Mouse (Mus musculus): ENCODE results near the gene Necab3. TPM values are rescaled to one million over a fixed set of nuclear protein-coding genes. Genes with fewer than 3 reads are reported as not detected.

Gene Necab3
- polyA plus RNA-seq, 1 experiment from 2014 or later: 11.6 TPM

- no peak for ATAC-seq (ENCODE audit: low FRiP score)
- Histone ChIP-seq H3K4me3 (no peak overlapping the region), H3K27ac (0 out of 2 replicates have a peak overlapping the region, but pooled peaks have one; percentile 18), H3K27me3 (no peaks in the 10 kb centered on the region), H3K4me2 (replicated peaks) (no peak overlapping the region), H3K4me1 (peaks cover 1% of the 10 kb centered on the region; the same call in 1 of the 2 replicates), H3K9ac (no peak overlapping the region), H3K36me3 (peaks cover 46% of the 10 kb centered on the region), H3K9me3 (replicated peaks) (no peaks in the 10 kb centered on the region)
- 48% methylated on average over 3 of the region's 3 CpGs for WGBS
These were observed 25.8 kb downstream of the Necab3 start for GRCm38 (mm10) chr2:154532888-154533287.

DNA sequence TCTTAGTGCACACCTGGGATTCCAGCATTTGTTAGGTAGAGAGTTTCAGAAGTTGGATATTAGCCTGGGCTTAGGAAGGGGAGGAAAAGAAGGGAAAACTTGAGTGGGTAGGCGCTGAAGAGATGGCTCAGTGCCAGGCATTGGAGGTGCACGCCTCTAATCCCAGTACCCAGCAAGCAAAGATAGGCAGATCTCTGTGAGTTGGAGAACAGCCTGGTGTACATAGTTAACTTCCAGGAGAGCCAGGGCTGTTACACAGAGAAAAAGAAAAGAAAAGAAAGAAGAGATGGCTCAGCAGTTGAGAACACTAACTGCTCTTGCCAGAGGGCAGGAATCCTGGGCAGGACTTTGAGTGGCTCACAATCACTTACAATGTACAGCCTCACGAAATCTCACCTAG lies 32.2 kb downstream of the Necab3 start:
- Histone ChIP-seq H3K4me1 (no peaks in the 10 kb centered on the region), H3K36me3 (peaks cover 64% of the 10 kb centered on the region), H3K4me3 (no peak overlapping the region), H3K27ac (no peak overlapping the region), H3K9me3 (replicated peaks) (no peaks in the 10 kb centered on the region), H3K27me3 (no peaks in the 10 kb centered on the region), H3K4me2 (replicated peaks) (no peak overlapping the region), H3K9ac (no peak overlapping the region)
- 84% methylated on average over 3 of the region's 3 CpGs for WGBS
- no peak for ATAC-seq (ENCODE audit: low FRiP score)

GRCm38 (mm10) chr2:154525285-154525684 lies 33.4 kb downstream of the Necab3 start:
- no peak overlapping the region for H3K4me3 ChIP-seq
- H3K9me3 ChIP-seq (replicated peaks): no peaks in the 10 kb centered on the region
- WGBS: 90% methylated on average over 2 of the region's 2 CpGs
- no peaks in the 10 kb centered on the region for H3K4me1 ChIP-seq
- no peak overlapping the region for H3K27ac ChIP-seq
- peaks cover 57% of the 10 kb centered on the region for H3K36me3 ChIP-seq
- H3K4me2 ChIP-seq (replicated peaks): no peak overlapping the region
- ATAC-seq (ENCODE audit: low FRiP score): no peak
- no peak overlapping the region for H3K9ac ChIP-seq
- H3K27me3 ChIP-seq: no peaks in the 10 kb centered on the region

DNA sequence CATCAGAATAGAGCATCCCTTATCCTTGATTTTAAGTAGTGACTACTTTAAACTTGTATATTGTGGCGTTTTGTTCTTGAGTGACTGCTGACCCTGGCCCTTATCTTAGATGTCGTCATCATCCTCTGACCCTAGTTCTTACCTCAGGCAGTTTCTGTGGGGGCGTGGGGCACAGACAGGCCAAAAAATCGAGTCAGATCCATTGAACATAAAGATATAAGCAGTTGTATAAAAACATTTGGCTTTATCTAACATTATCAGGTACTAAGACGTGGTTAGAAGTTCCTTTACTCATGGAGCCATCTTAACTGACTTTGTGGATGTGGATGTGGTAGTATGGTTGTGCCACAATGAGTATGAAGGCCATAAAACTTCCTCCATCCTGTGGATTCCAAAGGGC lies 36.4 kb downstream of the Necab3 start:
- Histone ChIP-seq H3K27me3 (no peaks in the 10 kb centered on the region), H3K27ac (no peak overlapping the region), H3K9me3 (replicated peaks) (no peaks in the 10 kb centered on the region), H3K36me3 (peaks cover 55% of the 10 kb centered on the region), H3K4me3 (no peak overlapping the region), H3K4me1 (no peaks in the 10 kb centered on the region), H3K4me2 (replicated peaks) (no peak overlapping the region), H3K9ac (no peak overlapping the region)
- WGBS: 95% methylated on average over 5 of the region's 5 CpGs
- ATAC-seq (ENCODE audit: low FRiP score): no peak

DNA sequence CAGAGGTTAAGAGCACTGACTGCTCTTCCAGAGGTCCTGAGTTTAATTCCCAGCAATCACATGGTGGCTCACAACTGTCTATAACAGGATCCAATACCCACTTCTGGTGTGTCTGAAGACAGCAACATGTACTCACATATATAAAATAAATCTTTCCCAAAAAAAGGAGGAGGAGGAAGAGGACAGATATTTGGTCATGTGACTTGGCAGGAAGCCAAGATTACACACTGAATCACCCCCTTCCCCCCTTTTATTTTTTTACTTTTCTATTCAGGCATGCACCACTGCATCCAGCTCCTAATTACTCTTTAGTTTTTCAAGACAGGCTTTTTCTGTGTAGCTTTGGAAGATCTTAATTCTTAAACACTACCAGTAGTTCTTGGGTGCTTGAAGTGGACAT lies 37.2 kb downstream of the Necab3 start:
- H3K36me3 ChIP-seq: peaks cover 56% of the 10 kb centered on the region
- no peaks in the 10 kb centered on the region for H3K4me1 ChIP-seq

GRCm38 (mm10) chr2:154517424-154517823 lies 41.3 kb downstream of the Necab3 start:
- 95% methylated on average over 5 of the region's 5 CpGs for WGBS
- no peaks in the 10 kb centered on the region for H3K27me3 ChIP-seq
- H3K9ac ChIP-seq: no peak overlapping the region
- H3K9me3 ChIP-seq (replicated peaks): no peaks in the 10 kb centered on the region
- H3K4me1 ChIP-seq: no peaks in the 10 kb centered on the region
- peaks cover 29% of the 10 kb centered on the region for H3K36me3 ChIP-seq
- H3K4me3 ChIP-seq: no peak overlapping the region
- ATAC-seq (ENCODE audit: low FRiP score): no peak
- no peak overlapping the region for H3K4me2 ChIP-seq (replicated peaks)
- no peak overlapping the region for H3K27ac ChIP-seq

More for the DNA sequence above, 37.2 kb downstream of the Necab3 start:
- H3K9me3 ChIP-seq (replicated peaks): no peaks in the 10 kb centered on the region
- no peak overlapping the region for H3K4me3 ChIP-seq
- H3K9ac ChIP-seq: no peak overlapping the region
- no peak for ATAC-seq (ENCODE audit: low FRiP score)
- no peak overlapping the region for H3K4me2 ChIP-seq (replicated peaks)
- no peaks in the 10 kb centered on the region for H3K27me3 ChIP-seq
- no peak overlapping the region for H3K27ac ChIP-seq

GRCm38 (mm10) chr2:154516944-154517343 lies 41.7 kb downstream of the Necab3 start:
- H3K36me3 ChIP-seq: peaks cover 31% of the 10 kb centered on the region
- no peaks in the 10 kb centered on the region for H3K9me3 ChIP-seq (replicated peaks)
- H3K4me1 ChIP-seq: no peaks in the 10 kb centered on the region
- ATAC-seq (ENCODE audit: low FRiP score): no peak
- no peak overlapping the region for H3K4me2 ChIP-seq (replicated peaks)
- H3K9ac ChIP-seq: no peak overlapping the region
- H3K4me3 ChIP-seq: no peak overlapping the region
- 94% methylated on average over 3 of the region's 3 CpGs for WGBS
- no peak overlapping the region for H3K27ac ChIP-seq
- no peaks in the 10 kb centered on the region for H3K27me3 ChIP-seq

DNA sequence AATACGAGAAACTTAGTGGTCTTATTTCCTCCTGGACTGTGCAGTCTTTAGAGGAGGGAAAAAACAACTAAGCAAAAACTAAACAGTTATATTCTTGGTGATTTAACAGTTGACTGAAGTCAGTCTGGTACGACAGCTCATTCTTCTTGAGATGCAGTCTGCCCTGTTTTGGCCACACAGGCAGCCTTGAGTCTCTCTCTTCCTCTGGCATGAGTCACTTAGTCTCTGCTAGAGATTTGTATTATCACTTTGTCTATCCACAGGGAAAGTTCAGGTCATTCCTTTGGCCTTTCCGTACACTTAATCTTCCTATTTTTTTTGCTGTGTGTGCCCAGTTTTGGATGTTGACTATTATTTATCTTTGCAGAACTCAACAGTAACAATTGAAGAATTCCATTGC lies 48.5 kb downstream of the Necab3 start:
- whole genome bisulfite sequencing: 92% methylated on average over 3 of the region's 3 CpGs
- ATAC-seq (ENCODE audit: low FRiP score): no peak

DNA sequence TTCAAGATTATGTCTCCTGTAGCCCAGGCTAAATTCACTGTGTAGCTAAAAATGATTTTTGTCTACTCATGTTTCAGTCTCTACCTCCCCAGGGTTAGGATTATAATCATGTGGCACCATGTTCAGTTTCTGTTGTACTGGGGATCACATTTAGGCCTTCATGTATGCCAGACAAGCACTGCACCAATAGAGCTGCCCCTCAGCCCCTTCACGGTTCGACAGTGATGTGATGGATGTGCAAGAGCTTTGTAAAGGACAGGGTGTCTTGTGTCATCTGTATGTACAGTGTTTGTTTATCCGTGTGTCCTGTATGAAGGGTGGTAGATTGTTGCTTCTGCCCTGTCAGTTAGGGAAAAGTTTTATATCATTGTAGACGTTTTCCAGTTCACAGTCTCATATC lies 50.2 kb downstream of the Necab3 start:
- 85% methylated on average over 4 of the region's 4 CpGs for WGBS

More for the DNA sequence above, 48.5 kb downstream of the Necab3 start:
- Histone ChIP-seq H3K4me1 (0 out of 2 replicates have a peak, but pooled peaks cover 2% of the 10 kb centered on the region), H3K9me3 (replicated peaks) (no peaks in the 10 kb centered on the region), H3K36me3 (peaks cover 30% of the 10 kb centered on the region), H3K4me3 (no peak overlapping the region), H3K4me2 (replicated peaks) (no peak overlapping the region), H3K27me3 (no peaks in the 10 kb centered on the region), H3K9ac (no peak overlapping the region), H3K27ac (no peak overlapping the region)

GRCm38 (mm10) chr2:154507566-154508283 lies 51.0 kb downstream of the Necab3 start:
- 77% methylated on average over 9 of the region's 9 CpGs for WGBS
- Histone ChIP-seq H3K4me1 (0 out of 2 replicates have a peak, but pooled peaks cover 2% of the 10 kb centered on the region), H3K27me3 (no peaks in the 10 kb centered on the region), H3K4me3 (no peak overlapping the region), H3K9me3 (replicated peaks) (no peaks in the 10 kb centered on the region), H3K36me3 (peaks cover 37% of the 10 kb centered on the region), H3K9ac (no peak overlapping the region), H3K27ac (no peak overlapping the region), H3K4me2 (replicated peaks) (no peak overlapping the region)
- ATAC-seq (ENCODE audit: low FRiP score): no peak

More for the DNA sequence above, 50.2 kb downstream of the Necab3 start:
- no peak overlapping the region for H3K27ac ChIP-seq
- H3K36me3 ChIP-seq: peaks cover 34% of the 10 kb centered on the region
- no peak for ATAC-seq (ENCODE audit: low FRiP score)
- no peak overlapping the region for H3K9ac ChIP-seq
- H3K27me3 ChIP-seq: no peaks in the 10 kb centered on the region
- H3K4me1 ChIP-seq: 0 out of 2 replicates have a peak, but pooled peaks cover 2% of the 10 kb centered on the region
- H3K4me2 ChIP-seq (replicated peaks): no peak overlapping the region
- no peak overlapping the region for H3K4me3 ChIP-seq
- H3K9me3 ChIP-seq (replicated peaks): no peaks in the 10 kb centered on the region

DNA sequence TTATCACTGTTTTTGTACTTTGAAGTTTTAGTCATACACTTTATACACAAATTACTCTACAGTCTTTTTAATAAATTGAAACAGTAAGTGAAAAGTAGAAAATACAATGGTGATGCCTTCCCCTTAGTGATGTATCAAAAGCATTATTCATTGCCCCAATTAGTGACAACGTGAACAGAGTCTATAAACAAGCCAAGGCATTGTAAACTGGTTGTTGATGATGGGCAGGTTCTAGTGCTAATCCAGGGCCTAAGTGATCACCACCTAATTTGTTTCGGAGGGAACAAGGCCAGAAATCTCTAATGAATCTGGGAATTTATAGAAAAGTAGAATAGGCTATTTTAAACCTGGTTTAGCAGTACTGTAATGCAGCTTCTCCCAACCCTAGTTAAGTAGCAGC lies 51.6 kb downstream of the Necab3 start:
- Histone ChIP-seq H3K36me3 (peaks cover 36% of the 10 kb centered on the region), H3K9me3 (replicated peaks) (no peaks in the 10 kb centered on the region), H3K4me2 (replicated peaks) (no peak overlapping the region), H3K4me3 (no peak overlapping the region), H3K27me3 (no peaks in the 10 kb centered on the region), H3K27ac (no peak overlapping the region), H3K9ac (no peak overlapping the region), H3K4me1 (0 out of 2 replicates have a peak, but pooled peaks cover 2% of the 10 kb centered on the region)
- WGBS: 86% methylated on average over 2 of the region's 2 CpGs
- ATAC-seq (ENCODE audit: low FRiP score): no peak

DNA sequence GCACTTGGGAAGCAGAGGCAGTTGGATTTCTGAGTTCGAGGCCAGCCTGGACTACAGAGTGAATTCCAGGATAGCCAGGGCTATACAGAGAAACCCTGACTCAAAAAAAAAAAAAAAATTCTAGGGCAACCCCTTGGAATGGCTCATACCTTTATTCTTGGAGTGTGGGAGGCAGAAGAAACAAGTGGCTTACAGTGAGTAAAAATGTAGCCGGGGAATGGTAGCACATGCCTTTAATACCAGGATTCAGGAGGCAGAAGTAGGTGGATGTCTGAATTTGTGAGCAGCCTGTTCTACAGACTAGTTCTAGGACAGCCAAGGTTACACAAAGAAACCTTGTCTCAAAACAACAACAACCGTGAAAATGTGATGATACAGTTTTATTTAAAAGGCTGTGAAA lies 57.9 kb downstream of the Necab3 start:
- no peak for ATAC-seq (ENCODE audit: low FRiP score)
- no peaks in the 10 kb centered on the region for H3K27me3 ChIP-seq
- peaks cover 13% of the 10 kb centered on the region; the same call in 1 of the 2 replicates for H3K36me3 ChIP-seq
- H3K4me2 ChIP-seq (replicated peaks): no peak overlapping the region
- no peaks in the 10 kb centered on the region for H3K9me3 ChIP-seq (replicated peaks)
- no peak overlapping the region for H3K9ac ChIP-seq
- 93% methylated on average over 3 of the region's 3 CpGs for WGBS
- no peak overlapping the region for H3K27ac ChIP-seq
- peaks cover 3% of the 10 kb centered on the region; the same call in 1 of the 2 replicates for H3K4me1 ChIP-seq
- no peak overlapping the region for H3K4me3 ChIP-seq

- Histone ChIP-seq H3K4me3 (no peak overlapping the region), H3K27ac (no peak overlapping the region), H3K27me3 (no peaks in the 10 kb centered on the region), H3K4me2 (replicated peaks) (no peak overlapping the region), H3K9me3 (replicated peaks) (no peaks in the 10 kb centered on the region), H3K4me1 (peaks cover 3% of the 10 kb centered on the region; the same call in 1 of the 2 replicates), H3K9ac (no peak overlapping the region), H3K36me3 (peaks cover 13% of the 10 kb centered on the region; the same call in 1 of the 2 replicates)
- WGBS: 96% methylated on average over 2 of the region's 2 CpGs
- no peak for ATAC-seq (ENCODE audit: low FRiP score)
These were observed 58.9 kb downstream of the Necab3 start for GRCm38 (mm10) chr2:154499717-154500247.

Data from hindbrain, embryonic 12.5 days (tissue).